Mouse (Mus musculus): ENCODE measurements at regions not wholly inside any gene's neighbourhood (a gene's known extent, or its start where the extent isn't known, plus 50 kb on each side); places are given as distances from the start of the nearest gene placed in this dataset.
A peak's percentile ranks its signal among the peaks of the same experiment; 100 is the strongest.

DNA sequence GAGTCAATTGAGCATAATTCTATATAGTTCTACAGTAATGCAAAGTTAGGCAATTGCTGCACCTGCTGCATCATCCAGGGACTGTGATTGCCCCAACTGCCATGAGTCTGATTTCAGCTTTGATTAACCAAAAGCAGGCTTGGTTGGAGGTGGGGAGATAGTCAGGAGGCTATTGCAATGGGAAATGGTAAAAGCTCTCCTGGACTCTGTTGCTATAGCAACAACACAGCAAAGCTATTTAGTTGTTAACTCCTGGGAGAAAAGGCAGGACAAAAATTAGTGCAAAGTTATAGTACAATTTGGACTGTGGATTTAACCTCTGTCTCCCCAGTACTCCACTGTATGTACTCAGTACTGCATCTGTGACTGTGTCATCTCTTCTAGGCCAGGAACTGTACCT is 51.7 kb upstream of the Rasgrf1 start:
- no peak for DNase-seq

DNA sequence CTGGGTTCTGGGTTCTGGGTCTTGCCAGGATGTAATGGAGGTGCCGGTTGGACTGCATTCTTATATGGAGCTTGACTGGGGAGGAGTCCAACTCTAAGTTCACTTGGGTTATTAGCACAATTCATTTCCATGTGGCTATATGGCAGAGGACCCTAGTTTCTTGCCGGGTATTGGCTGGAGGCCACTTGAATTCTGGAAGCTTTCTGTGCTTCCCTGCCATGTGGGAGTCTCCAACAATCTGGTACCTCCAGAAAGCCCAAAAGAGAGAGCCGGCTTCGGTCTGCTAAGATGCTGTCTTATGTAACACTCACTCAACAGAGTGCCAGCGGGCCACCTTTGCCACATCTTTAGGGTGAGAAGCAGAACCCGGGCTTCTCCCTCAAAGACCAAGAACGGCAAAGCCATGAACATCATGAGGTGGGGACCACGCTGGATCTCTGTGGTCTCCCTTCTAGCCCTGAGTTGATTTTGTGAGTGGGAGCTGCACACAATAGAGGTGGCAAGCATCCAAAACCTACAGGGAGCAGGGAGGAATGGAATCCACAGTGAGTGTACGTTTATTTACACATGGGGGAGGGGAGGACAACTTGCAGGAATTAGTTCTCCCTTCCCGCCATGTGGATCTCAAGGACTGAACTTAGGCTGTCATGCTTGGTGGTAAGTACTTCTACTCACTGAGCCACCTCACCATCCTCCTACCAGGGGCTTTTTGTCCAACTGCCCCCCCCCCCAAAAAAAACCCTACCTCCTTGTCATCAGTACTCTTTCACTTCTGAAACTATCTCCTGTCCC is 59.0 kb upstream of the Rasgrf1 start:
- DNase-seq = no peak

DNA sequence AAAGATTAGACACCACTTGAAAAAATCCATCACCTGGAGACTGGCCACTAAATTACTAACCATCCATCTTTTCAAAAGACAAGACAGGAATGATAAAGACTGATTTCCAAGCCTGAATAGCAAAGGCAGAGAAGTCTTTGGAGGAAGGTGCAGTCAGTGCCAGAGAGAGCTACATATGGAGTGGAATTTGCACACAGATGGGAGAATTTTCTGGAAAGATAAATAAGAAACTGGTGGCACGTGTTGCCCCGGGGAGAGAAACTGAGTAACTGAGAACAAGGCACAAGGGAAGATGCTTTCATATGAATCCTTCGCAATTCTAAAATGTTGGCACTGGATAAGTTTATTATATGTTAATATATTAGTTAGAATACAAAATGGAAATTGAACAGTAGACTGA is 59.8 kb upstream of the Rasgrf1 start:
- DNase-seq = no peak

DNA sequence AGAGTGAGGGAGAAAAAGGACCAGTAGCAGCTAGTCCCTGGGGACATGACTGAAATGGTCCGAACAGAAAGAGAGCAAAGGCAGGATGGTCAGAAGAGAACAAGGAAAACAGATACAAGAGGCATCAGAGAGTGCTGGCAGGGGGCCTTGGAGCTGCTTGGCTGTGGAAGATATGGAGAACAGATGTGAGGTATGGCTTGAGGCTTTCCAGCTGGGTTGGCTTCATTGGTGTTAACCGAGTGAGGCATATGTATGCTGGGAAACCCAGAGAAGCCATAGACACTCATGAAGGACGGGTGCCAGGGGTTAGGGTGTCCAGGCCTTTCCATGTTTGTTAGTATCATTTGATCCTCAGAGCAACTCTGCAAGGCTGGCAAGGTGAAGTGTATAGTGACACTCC is 61.1 kb upstream of the Rasgrf1 start:
- DNase-seq = no peak

DNA sequence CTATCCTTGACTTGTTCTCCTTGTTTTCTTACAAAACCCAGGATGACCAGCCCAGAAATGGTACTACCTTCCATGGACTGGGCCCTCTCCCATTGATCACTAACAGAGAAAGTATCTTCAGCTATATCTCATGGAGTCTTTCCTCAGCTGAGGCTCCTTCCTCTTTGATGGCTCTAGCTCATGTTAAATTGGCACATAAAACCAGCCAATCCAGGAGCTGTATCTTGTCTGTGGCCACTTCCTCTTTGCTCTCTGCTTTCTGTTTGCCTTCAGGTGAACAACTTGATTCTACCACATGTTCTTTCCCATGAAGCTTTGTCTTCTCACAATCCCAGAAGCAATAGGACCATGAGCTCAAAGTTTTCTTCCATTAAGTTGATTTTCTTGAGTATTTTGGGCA is 62.7 kb upstream of the Rasgrf1 start:
- no peak for DNase-seq

DNA sequence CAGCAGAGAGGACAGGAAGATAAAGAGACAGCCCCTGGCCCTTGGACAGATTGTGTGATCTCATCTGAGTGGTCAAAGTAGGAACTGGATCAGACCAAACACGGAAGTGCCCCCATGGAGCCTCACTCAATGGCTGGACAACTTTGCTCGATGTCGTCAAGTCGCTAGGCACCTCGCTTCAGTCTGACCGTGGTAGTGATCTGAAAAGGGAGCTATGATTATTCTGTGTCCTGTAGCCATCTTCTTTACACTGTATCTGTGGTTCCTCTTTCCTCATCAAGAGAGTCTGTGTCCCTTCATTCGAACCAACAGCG is 67.0 kb upstream of the Rasgrf1 start:
- DNase-seq = peak in 1 of 2 experiments; percentile 31

DNA sequence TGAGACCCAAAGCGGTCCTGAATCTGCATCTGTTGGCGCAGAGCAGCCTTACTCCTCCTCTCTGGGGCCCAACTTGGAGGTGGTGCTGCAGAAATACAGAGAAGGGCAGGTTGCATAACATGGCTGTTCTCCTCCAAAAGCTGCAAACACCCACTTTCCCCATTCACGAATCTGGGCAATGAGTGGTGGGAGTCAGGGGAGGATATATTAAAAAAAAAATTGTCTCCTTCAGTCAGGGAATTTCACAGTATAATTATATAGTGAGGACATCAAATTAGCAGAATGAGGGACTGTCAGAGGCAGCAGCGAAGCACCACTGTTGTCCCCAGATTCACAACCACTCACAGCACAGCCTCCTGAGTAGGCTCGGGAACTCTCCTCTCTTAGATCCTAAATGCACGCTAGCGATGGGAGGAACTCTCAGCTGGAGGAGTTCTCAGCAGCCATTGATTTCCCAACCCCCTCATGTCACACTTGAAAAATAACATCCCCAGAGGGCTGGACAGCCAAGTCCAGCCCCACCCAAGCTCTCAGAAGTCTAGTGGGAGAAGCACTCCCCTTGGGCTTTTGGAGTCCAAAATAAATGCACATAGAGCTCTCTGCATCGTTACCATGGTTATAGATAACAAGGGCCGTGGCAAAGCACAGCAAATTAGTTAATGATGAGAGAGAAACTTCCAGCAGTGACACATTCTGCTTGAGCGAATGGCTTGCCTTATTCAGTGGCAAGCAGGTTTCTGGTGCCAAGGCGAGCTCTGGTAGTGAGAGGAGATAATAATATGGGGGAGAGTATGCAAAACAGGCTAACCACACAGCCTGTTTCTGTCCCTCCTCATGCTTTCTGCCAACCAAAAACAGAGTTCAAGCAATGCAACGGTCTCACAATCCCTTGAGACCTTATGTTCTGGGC is 67.6 kb upstream of the Rasgrf1 start:
- peak; percentile 51 to 71 for DNase-seq

DNA sequence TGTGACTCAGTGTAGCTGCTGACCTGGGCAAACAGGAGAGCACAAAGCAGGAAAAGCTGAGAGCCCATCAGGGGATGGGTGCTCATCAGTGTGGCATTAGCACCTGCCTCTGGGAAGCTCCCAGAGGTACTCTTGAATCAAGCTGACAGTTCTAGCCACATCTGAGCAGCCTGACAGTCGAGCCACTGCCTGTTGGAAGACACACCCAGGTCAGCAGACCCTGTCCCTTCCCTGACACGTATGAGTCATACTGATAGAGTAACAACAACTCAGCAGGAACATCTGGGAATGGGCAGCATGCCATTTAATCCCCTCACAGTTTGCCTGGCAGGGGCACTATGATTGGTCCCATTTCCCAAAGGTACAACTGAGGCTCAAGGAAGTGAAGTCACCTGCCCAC is 68.3 kb upstream of the Rasgrf1 start:
- DNase-seq = peak; percentile 17 to 19

DNA sequence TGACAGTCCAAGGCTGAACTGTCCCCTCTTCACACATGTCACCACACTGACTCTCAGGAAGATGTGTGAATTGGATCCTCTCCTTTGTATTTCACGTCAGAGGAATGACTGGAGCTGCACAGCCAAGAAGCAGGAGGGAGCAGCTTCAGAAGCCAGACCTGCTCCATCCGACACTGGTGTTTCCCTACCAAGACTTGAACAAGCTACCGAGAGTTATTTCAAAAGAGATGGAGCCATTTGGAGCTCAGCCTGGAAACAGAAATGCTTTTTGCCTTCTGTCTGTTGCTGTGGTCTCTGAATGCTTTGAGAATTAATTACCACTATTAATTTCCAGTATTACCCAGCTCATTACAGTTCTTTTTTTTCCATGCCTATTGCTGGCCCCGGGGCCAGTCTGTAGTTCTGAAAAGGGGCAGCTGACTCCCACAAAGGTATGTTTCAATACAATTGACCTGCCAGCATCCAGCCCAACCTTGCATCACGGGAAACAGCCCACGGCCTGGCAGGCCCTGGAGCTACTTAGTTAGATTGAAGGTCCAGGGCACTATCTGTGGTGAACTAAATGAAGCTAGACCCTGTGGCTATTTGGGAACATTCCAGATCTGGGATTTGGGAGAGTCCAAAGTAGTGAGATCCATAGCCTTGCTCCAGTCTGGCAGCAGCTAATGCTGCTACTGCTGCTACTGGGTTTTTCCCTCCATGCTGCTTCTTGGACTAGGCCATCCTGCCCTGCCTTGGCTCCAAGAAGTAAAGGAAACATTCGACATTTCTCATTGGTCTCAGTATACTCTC is 73.1 kb upstream of the Rasgrf1 start:
- no peak for DNase-seq

DNA sequence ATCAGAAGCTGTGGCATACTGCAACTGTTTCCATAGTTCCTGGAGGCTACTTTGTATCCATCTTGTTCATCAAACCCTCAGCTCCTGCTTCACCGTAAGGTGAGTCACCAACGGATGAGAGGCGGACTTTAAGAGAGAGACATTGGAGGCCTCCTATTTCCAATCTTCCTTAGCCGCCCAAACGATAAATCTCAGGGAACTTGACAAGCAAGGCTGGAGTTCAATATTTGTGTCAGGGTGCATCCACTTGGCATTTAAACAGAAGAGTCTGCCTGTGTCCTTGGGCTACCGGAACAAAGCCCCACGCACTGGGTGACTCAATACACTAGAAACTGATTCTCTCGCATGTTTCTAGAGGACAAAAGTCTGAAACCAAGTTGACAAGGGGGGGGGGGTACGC is 76.1 kb upstream of the Rasgrf1 start:
- no peak for DNase-seq

DNA sequence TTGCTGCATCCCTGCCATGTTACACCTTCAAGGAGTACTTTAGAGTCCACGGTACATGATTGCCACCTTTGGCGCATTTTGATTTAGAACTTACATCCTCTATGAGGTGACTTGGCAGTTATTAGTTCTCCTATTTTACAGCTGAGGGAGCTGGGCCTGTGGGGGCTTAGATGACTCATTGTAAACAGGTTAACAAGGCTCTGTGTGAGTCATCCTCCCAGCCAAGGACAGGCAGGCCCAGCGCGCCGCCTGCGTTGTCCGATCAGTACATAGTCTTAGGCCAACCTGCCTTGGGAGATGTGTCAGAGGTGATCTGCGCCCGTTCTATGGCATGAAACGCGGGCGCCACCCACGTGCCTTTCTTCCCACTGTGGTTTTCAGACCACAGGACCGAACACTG is 77.9 kb upstream of the Rasgrf1 start:
- DNase-seq = no peak

DNA sequence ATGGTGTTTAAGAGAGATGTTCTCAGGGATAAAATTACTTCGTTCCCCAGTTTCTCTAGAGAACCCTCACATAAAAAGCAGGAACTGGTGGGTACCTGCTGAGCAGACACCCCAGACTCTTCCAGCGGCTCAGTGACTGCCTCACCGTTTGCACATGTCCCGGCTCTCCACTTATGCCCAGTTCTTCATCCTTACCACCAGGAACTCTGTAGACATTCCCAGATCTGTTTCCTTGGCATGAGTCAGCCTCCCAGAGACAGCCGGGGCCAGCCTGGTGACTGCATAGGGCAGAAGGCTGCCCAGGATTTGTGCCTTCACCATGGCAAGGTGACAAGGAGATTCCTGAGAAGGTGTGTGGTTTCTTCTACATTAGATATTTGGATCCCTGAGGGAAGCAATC is 81.6 kb upstream of the Rasgrf1 start:
- DNase-seq = no peak

DNA sequence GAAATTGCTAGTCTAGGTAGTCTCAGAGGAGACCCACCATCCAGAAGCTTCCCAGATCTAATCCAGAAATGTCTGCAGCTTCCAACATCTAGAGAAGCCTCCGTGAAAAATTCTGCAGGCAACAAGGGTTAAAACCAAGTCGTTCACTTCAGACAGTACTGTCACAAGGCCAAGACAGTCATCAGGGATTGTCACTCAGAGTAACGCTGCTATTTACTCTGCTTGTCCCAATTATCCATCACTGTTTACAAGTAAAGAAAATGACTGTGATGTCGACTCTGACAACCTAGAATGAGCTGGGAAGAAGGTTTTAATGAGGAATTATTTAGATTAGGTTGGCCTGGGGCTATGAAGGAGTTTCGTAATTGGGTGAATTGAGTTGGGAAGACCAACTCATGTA is 82.1 kb upstream of the Rasgrf1 start:
- DNase-seq = no peak

DNA sequence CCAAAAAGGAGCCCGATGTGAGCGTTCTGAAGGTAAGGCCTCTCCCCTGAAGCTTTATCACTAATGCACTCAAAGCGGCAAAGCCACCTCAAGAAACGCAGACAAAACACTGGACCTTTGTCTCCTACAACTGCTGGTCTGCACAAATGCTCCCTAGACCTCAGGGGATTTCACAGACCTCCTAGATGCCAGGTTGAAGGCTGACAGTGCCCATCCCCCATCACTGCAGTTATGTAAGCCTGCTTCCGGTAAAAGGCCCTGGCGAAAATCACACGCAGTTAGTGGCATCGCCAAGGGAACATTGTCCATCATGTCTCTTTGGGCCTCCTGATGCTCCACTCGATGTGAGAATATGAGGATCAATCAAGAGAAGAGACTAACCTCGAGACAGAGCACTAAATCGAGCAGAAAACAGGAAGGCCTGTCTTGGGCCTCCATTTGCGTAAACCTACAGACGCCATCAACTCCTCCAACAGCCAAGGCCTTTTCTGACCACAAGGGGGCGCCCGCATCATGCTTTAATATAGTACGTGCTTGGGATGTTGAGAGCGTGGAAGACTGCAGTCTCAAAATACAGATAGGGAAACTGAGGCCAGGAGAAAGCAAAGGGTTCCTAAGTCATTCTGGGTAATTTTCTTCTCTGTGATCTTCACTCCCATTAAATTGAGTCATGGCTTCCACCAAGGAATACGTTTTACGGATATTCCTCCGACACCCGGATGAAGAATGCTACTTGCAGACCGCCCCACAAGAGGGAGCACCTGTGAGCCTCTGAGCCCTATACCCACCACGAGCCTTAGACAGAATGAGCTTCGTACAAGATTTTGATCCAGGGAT is 82.8 kb upstream of the Rasgrf1 start:
- peak; percentile 87 to 96 for DNase-seq

DNA sequence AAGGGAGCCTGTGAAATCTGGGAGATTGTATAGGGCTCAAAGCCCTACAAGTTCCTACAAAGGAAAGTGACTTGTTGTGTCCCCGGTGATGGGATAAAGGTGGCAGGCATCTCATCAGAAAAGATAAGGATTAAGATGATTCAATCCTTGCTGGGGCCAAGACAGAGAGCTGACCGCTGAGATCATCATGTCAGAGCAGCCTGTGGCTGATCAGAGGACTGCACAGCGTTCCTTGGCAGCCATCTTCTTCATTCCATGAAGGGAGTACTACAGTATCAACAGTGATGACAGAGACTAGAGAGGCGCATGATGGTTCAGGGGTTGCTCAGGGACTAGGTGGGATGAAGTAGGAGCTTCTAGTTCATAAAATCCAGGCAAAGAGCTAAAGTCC is 83.6 kb upstream of the Ankrd34c start:
- peak in 1 of 2 experiments; percentile 44 for DNase-seq

DNA sequence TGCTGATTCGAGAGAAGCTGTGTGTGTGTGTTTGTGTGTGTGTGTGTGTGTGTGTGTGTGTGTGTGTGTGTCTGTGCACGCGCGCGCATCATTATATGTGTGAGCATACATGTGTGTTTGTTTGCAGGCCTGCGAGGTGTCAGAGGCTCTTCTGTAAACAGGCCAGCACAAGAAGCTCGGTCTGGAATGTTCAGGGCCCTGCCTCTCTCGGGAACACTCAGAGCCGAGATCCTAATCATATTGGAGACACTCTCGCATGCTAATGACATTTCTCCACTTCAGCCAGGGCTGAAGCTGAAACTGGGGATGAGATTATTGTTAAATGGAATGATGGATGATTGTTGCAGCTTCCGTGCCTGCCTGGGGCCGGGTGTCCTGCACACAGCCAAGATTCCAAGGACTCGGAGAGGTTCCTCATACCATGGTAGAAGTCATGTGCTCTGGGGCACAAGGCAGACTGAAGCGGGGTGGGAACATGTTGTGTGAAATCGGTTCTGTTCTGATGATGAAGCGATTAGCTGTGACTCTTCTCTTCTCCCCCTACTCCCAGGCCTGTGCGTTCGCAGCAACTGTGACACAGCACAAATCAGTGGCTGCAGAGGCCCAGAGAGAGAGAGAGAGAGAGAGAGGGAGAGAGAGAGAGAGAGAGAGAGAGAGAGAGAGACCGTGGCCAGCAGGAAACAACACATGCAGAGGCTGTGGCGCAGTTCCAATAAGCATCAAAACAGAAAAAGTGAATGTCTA is 83.0 kb upstream of the Ankrd34c start:
- peak; percentile 23 to 58 for DNase-seq

DNA sequence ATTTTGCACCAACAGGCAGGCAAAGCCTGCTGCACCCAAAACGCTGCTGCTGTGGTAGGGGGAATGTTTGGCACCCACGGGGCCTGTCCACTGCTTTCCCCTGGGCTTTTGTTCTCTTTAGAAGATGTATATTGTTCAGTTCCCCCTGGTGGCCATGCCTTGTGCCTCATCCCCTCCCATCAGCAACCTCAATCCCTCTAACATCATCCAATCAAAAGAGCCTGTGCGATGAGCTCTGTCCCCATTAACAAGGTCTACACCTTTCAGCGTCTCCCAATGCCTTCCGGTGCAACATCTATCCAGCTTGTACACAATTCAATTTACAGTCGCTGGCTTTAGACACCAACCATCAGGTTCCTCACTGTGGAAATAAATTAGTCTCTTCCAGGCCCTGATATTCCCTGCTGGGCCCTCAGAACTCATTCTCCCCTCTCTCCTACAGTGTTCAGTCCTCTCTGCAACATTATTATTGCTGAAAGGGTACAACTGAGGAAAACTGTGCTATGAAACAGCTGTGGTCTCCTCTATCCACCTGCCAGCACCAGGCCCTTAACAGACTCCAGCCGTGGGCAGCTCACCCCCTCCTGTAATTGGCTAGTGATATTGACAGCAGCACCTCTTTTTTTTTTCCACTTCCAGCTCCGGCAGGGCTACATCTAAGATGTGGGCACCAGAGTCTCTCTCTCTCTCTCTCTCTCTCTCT is 75.5 kb upstream of the Ankrd34c start:
- no peak for DNase-seq

DNA sequence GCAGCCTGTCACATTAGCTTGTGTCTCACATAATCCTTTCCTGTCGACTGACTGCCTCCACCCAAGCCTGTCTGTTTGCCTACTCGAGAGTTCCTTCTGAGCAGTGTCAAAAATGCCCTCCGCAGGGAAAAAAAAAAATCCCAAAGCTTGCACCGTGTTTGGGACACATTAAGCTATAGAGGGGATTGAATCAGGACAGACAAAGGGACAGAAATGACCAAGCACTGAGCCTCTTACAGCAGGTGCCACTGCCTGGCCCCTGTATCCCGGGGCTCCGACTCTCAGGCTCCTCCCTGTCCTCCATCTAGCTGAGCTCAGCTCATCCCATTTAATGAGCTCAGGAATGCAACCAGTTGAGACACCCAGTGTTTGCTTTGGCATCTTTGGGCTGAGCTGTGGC is 69.1 kb upstream of the Ankrd34c start:
- no peak for DNase-seq

DNA sequence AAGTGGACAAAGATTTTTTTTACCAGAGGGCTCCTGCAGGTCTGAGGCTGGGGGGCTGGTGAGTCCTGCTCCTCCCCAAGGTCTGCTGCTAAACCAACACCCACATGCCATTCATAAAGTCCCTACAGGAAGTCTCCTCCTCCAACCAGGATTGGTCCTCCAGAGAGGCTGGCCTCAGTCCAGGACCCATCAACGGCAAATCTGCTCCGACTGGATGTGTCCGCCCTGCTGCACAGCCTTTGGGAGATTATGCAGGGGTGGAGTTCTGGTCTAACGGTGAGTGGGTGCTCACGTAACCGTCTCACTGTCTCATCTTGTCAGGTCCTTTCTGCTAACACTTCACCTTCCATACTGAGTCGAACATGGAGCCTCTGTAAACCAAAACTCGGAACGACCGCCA is 64.4 kb upstream of the Ankrd34c start:
- DNase-seq = peak; percentile 25 to 27

DNA sequence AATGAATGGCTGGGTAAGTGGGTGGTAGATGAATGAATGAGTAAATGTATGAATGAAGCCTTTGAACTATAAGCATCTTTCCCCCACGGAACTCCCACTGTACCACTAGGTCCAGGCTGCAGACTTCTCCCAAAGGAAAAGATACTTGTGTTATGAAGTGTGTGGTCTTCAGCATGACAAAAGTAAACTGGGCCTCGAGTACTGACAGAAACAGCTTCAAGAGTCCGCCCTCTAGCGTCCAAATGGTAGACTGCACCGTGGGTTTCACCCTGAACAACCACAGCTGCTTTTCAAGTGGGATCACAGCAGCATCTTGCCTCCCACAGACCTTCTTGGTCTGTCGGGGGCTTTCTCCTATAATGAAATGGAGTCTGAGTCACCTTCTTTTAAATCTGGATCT is 54.7 kb upstream of the Ankrd34c start:
- peak; percentile 27 to 83 for DNase-seq

DNA sequence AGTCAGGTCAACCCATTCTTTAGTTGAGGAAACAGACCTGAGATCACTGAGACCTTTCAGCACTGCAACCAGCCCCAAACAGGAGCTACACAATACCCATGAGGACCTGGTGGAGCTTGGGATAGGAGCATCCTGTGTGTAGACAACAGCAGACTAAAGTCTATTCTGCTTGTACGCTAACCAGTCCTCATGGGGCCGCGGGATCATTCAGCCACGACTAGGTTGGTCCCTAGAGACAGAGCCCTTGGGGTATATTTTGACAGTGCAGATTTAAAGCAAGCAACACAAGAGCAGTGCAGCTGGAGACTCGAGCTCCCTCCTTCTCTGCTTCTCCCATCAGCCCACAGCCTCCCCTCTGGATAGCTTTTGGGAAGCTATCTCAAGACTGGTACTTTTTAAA is 51.7 kb upstream of the Ankrd34c start:
- DNase-seq = no peak
